Comparison of ENCODE assay signal across 20 mouse cellular contexts in the genomic region with DNA sequence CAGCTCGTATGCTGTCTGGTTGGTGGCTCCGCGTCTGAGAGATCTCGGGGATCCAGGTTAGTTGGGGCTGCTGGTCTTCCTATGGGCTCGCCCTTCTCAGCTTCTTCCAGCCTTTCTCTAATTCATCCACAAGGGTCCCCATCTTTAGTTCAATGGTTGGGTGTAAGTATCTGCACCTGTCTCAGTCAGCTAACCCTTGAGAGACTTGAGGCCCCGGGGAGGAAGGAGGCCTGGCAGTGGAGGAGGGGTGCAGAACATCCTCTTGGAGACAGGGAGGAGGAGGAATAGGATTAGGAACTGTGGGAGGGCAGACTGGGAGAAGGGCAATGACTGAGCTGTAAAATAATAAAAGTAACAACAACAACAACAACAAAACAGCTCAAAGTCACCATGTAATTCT. TPM values are rescaled to one million over a fixed set of nuclear protein-coding genes. Genes with fewer than 3 reads are reported as not detected.
"Had no signal": no experiment of that assay in that cellular context is flagged by ENCODE, and none has a peak within 500 bp of the region (broad histone marks: within the 10 kb centered on the region; RNA-seq: fewer than 3 reads in every experiment).

No protein-coding gene starts in this region.

- H3K27me3 ChIP-seq: neural tube, embryonic 12.5 days; neural tube, embryonic 13.5 days; neural tube, embryonic 15.5 days; stomach, embryonic 15.5 days had no signal

- H3K4me3 ChIP-seq: neural tube, embryonic 12.5 days; neural tube, embryonic 13.5 days; neural tube, embryonic 15.5 days; stomach, embryonic 15.5 days had no signal

- H3K27ac ChIP-seq: neural tube, embryonic 12.5 days; neural tube, embryonic 13.5 days; neural tube, embryonic 15.5 days; stomach, embryonic 15.5 days; stomach, postnatal 0 days had no signal

- DNase-seq: retina, postnatal 1 day; right cerebral cortex, adult 18-20 months; right cerebral cortex, postnatal 14 days; right cerebral cortex, postnatal 25 days; right cerebral cortex, postnatal 4 days; spleen, adult 18-20 months; thymus, adult 18-20 months; thymus, adult 2 months; thymus, postnatal 14 days; thymus, postnatal 36 days; thymus, postnatal 4 days had no signal

- H3K4me2 ChIP-seq: neural tube, embryonic 12.5 days; neural tube, embryonic 13.5 days; neural tube, embryonic 15.5 days; stomach, embryonic 15.5 days had no signal

- H3K9me3 ChIP-seq: neural tube, embryonic 12.5 days; neural tube, embryonic 13.5 days; neural tube, embryonic 15.5 days; stomach, embryonic 15.5 days had no signal

- H3K9ac ChIP-seq: neural tube, embryonic 12.5 days; neural tube, embryonic 13.5 days; neural tube, embryonic 15.5 days; stomach, embryonic 15.5 days had no signal

- H3K36me3 ChIP-seq: neural tube, embryonic 12.5 days; neural tube, embryonic 13.5 days; neural tube, embryonic 15.5 days; stomach, embryonic 15.5 days had no signal

- H3K4me1 ChIP-seq: neural tube, embryonic 12.5 days; neural tube, embryonic 15.5 days; stomach, embryonic 15.5 days had no signal

RNA-seq across cellular contexts. Expression of gene Gpr15, which starts 18.7 kb away (rescaled TPM):
- polyA plus RNA-seq: neural tube, embryonic 12.5 days; neural tube, embryonic 13.5 days; neural tube, embryonic 14.5 days; neural tube, embryonic 15.5 days; small intestine, adult 2 months; stomach, embryonic 14.5 days; stomach, embryonic 16.5 days; stomach, postnatal 0 days had no signal
